Mouse (Mus musculus): Measurements from ENCODE around the gene Asb7. TPM values are rescaled to one million over a fixed set of nuclear protein-coding genes. Genes with fewer than 3 reads are reported as not detected.

Gene Asb7
- polyA plus RNA-seq, 1 experiment from 2014 or later: 20.9 TPM

Other genes starting within 250 kb of the Asb7 start
- 19.2 and 21.9 TPM in 2 replicates for gene Lins1, start 293 bp upstream of the Asb7 start, polyA plus RNA-seq (2016; fragmentation: Nextera tagmentation; extraction: Ambion mirVana)
- 0.98 and 1.1 TPM in 2 replicates for gene Cers3, start 53.9 kb upstream of the Asb7 start, polyA plus RNA-seq (2016; fragmentation: Nextera tagmentation; extraction: Ambion mirVana)
- 1.4 and 2.2 TPM in 2 replicates for gene Adamts17, start 150.1 kb upstream of the Asb7 start, polyA plus RNA-seq (2016; fragmentation: Nextera tagmentation; extraction: Ambion mirVana)

Data from midbrain, embryonic 12.5 days (tissue).